Mouse (Mus musculus): ENCODE results near the gene Plekho1.

DNA sequence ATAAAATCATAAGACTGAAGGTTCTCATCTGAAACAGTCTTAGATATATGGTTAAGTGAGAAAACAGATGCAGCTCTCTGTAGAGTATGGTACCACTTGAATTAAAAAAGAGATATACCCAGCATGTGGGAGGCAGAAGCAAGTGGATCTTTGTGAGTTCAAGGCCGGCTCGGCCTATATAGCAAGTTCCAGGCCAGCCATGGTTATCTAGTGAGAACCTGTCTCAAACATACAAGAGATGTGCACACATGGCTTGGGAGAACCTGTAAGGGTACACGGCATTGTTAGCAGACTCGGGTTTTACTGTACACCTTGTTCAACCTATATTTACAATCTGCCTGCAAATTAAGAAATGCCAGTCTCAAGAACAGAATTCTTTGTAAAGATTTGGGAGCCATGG is 43.0 kb upstream of the Plekho1 start:
- TF ChIP-seq CTCF (IDR thresholded peaks at IDR 0.05) (no peak), EP300 (IDR thresholded peaks at IDR 0.05) (no peak)
